Mouse (Mus musculus) heart, postnatal 0 days (tissue): Measurements from ENCODE around the gene Adh4. TPM values are rescaled to one million over a fixed set of nuclear protein-coding genes. Genes with fewer than 3 reads are reported as not detected.

Experiments used
- ATAC-seq: fragments of 200-750 bp; cut with Nextera tagmentation; 2 replicates; pipeline ENCODE4 v1.8.0; 2017; ENCODE audit warnings: low read depth, moderate number of reproducible peaks, moderate library complexity; ENCODE audit not compliant: insufficient read depth
- DNase-seq: peaks from one replicate; pipeline ENCODE4 v3.0.0-alpha.2; 2016; ENCODE audit warnings: low spot score
- H3K27ac ChIP-seq: fragments of 300-500 bp; sonication (generic); 2 replicates; pipeline ENCODE4 v1.5.1; 2014; ENCODE audit warnings: low read depth, mild to moderate bottlenecking
- H3K27me3 ChIP-seq: fragments of 300-500 bp; sonication (generic); 2 replicates; pipeline ENCODE4 v1.6.1; 2014; ENCODE audit warnings: low read length, mixed read lengths; ENCODE audit not compliant: control insufficient read depth, insufficient read depth
- H3K36me3 ChIP-seq: fragments of 300-500 bp; sonication (generic); replicated peaks from 2 replicates; pipeline ENCODE4 v1.6.1; 2014; ENCODE audit warnings: low read length, mixed read lengths; ENCODE audit not compliant: control insufficient read depth, insufficient read depth
- H3K4me1 ChIP-seq: fragments of 300-500 bp; sonication (generic); 2 replicates; pipeline ENCODE4 v1.6.1; 2014; ENCODE audit warnings: antibody characterized with exemption; ENCODE audit not compliant: control insufficient read depth, insufficient read depth
- H3K4me2 ChIP-seq: fragments of 300-500 bp; sonication (generic); 2 replicates; pipeline ENCODE4 v1.6.1; 2014; ENCODE audit warnings: low read depth, mild to moderate bottlenecking, low read length, moderate library complexity
- H3K4me3 ChIP-seq: fragments of 300-500 bp; sonication (generic); 2 replicates; pipeline ENCODE4 v1.5.1; 2014; ENCODE audit warnings: low read depth, low read length
- H3K9ac ChIP-seq: fragments of 300-500 bp; sonication (generic); replicated peaks from 2 replicates; pipeline ENCODE4 v1.6.1; 2014; ENCODE audit warnings: low read depth, low read length, mixed read lengths
- H3K9me3 ChIP-seq: fragments of 300-500 bp; sonication (generic); replicated peaks from 2 replicates; pipeline ENCODE4 v1.6.1; 2016; ENCODE audit warnings: low read length; ENCODE audit not compliant: control insufficient read depth
- CTCF ChIP-seq: IDR thresholded peaks from 2 replicates; pipeline ENCODE4 v1.5.1; 2016; ENCODE audit warnings: antibody characterized with exemption, control low read depth, low read depth
- EP300 ChIP-seq: IDR thresholded peaks from 2 replicates; pipeline ENCODE4 v1.6.1; 2016; ENCODE audit warnings: antibody characterized with exemption, low read depth
- WGBS: fragments of 180-500 bp; shearing (Covaris S2); extraction: QIAGEN DNeasy Blood & Tissue Kit; methylation state at CpG from one replicate; pipeline ENCODE4 v1.1.7; 2014; 5-methylcytosine and 5-hydroxymethylcytosine counted together
- polyA plus RNA-seq: library from polyadenylated mRNA; unstranded; fragments of >200 nt; fragmentation: Nextera tagmentation; extraction: Ambion mirVana; gene quantifications from 2 replicates; pipeline ENCODE4 v1.2.1, GENCODE M21; 2015
- total RNA-seq: library from RNA; depleted of rRNA; stranded (reverse); fragments of >200 nt; gene quantifications from 2 replicates; pipeline ENCODE4 v1.2.3, GENCODE M21; 2014; ENCODE audit warnings: low replicate concordance

Gene Adh4
- total and polyA plus RNA-seq, 2 experiments from 2014 or later: not detected

DNA sequence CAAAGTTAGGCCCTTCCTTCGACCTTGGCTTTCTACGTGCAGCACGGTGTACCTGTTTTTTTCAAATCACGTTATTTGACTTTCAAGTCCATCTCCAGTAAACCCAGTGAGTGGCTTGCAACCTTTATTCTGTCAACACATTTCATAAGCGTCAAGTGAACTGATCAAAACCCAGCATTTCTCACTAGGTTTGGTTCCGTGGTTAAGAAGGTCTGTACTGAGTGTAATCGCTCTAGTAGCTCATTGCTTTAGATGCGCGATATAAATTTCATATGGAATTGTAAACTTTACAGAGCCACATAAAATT, 28.2 kb downstream of the Adh4 start:
- Histone ChIP-seq H3K27me3 (no peaks in the 10 kb centered on the region), H3K4me2 (peak overlapping the region; percentile 82), H3K36me3 (peaks cover 34% of the 10 kb centered on the region), H3K27ac (peak overlapping the region; percentile 95), H3K9me3 (no peaks in the 10 kb centered on the region), H3K4me1 (peaks cover 11% of the 10 kb centered on the region; the same call in 1 of the 2 replicates), H3K9ac (peak overlapping the region; percentile 93), H3K4me3 (peak overlapping the region; percentile 98)
- DNase-seq (peak; percentile 17), ATAC-seq (no peak)
- 3% methylated on average over 9 of the region's 9 CpGs for WGBS
- TF ChIP-seq CTCF: no peak
- no peak for TF ChIP-seq EP300

DNA sequence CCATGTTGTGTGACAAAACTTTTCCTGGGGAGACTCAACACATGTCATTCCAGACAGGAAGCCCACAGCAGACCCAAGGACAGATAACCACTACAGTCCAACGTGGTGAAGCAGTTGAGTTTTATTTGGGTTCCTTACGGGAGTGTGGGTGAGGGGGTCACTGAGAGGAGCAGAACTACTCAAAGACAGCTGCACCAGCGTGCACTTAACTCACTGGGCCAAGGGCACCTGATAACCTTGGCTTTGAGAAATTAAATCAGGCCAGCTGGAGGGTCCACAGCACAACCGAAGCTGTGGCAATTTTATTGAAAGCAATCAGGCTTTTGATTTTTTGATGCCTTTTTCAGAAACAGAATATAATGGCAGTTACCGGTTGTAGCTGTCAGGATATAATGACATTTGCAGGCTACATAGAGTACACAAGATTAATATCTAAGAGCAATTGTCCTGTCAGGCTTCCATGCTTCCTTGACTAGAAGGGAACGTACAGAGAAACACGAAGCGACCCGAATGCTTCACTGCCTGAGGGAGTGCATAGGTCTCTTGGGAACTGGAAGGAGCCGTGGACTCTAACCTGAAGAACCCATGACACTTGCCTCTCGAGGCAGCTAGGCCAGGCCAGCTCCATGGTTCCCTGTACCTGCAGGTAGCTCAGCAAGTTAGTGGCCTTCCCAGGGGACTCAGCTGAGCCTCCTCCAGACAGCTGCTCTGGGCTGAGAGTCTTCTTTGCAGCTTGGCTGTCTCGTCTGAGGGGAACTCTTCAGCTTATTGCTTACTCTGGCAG, 33.0 kb downstream of the Adh4 start:
- ATAC-seq: peak; percentile 36; the same call in 1 of the 2 replicates
- no peak overlapping the region for H3K27ac ChIP-seq
- H3K9me3 ChIP-seq: no peaks in the 10 kb centered on the region
- peaks cover 77% of the 10 kb centered on the region for H3K36me3 ChIP-seq
- H3K4me1 ChIP-seq: peaks cover 11% of the 10 kb centered on the region; the same call in 1 of the 2 replicates
- no peak for DNase-seq
- H3K9ac ChIP-seq: no peak overlapping the region
- H3K4me2 ChIP-seq: no peak overlapping the region
- TF ChIP-seq CTCF (no peak), EP300 (no peak)
- no peak overlapping the region for H3K4me3 ChIP-seq
- 51% methylated on average over 12 of the region's 12 CpGs for WGBS
- no peaks in the 10 kb centered on the region for H3K27me3 ChIP-seq

DNA sequence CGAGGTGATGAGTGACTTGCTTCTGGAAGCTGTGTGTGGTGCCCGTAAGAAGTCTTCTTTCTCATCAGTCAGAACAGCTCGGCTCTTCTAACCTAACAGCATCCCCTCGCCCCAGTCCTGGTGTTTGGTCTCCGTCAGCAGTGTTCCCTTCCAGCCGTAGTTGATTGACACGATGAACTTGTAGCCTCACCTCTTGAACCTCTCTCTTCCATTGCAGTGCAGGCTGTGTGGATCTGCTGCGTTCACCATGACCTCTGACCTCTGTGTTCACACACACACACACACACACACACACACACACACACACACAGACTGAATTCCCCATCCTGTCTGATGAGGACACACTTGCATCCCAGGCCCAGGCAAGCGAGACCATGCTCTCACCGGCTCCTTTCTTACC, 36.9 kb downstream of the Adh4 start:
- Histone ChIP-seq H3K4me3 (no peak overlapping the region), H3K4me1 (0 out of 2 replicates have a peak, but pooled peaks cover 5% of the 10 kb centered on the region), H3K27ac (no peak overlapping the region), H3K9ac (no peak overlapping the region), H3K9me3 (no peaks in the 10 kb centered on the region), H3K4me2 (no peak overlapping the region), H3K36me3 (peaks cover 93% of the 10 kb centered on the region), H3K27me3 (no peaks in the 10 kb centered on the region)
- DNase-seq (no peak), ATAC-seq (no peak)
- 88% methylated on average over 10 of the region's 10 CpGs for WGBS
- TF ChIP-seq EP300: no peak
- TF ChIP-seq CTCF: no peak

DNA sequence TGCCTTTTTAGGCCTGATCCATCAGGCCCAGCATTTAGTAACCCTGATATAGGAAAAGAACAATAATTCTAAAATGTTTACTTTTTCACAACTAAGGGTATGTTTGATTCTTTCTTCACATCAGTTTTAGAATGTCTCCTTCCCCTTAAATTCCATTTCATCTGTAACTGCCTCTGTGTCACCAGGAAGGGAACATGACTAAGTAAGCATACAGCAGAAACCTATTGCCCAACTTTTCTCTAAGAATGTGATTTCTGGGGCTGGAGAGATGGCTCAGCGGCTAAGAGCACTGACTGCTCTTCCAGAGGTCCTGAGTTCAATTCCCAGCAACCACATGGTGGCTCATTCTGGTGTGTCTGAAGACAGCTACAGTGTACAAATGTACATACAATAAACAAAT, 39.0 kb downstream of the Adh4 start:
- Histone ChIP-seq H3K9ac (no peak overlapping the region), H3K27ac (no peak overlapping the region), H3K27me3 (no peaks in the 10 kb centered on the region), H3K36me3 (peaks cover 91% of the 10 kb centered on the region), H3K9me3 (no peaks in the 10 kb centered on the region), H3K4me1 (no peaks in the 10 kb centered on the region), H3K4me3 (no peak overlapping the region), H3K4me2 (no peak overlapping the region)
- ATAC-seq (no peak), DNase-seq (no peak)
- WGBS: 97% methylated on average over 1 of the region's 1 CpGs
- TF ChIP-seq EP300 (no peak), CTCF (no peak)

DNA sequence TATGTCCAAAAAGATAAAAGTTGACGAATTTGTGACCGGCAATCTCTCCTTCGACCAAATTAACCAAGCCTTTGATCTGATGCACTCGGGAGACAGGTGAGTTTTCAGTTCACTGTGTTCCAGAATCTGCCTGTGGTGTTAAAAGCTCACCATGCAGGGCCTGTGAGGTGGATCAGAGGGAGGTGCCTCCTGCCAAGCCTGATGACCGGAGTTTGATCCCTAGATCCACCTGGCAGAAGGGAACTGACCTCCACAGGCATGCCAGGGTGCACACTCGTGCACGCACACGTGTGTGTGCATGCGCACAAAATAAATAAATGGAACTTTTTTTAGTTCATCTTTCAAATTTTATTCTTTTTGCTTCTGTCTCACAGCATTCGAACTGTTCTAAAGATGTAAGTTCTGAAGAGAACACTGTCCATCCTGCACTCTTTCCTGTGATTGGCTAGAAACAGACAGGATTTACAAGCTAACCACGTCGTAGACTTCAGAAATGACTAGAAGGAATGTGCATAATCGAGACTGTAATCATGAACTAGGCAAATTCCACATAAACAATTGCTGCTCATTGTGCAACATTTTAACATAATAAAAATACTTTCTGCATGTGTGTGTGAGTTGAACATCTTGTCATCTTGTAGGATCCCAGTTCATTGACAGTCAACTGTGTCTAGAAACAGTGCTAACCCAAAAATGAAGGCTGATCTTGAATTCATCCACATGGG, 39.6 kb downstream of the Adh4 start:
- Histone ChIP-seq H3K4me1 (no peaks in the 10 kb centered on the region), H3K4me3 (no peak overlapping the region), H3K9ac (no peak overlapping the region), H3K36me3 (peaks cover 91% of the 10 kb centered on the region), H3K27me3 (no peaks in the 10 kb centered on the region), H3K4me2 (no peak overlapping the region), H3K9me3 (no peaks in the 10 kb centered on the region), H3K27ac (no peak overlapping the region)
- ATAC-seq: no peak
- TF ChIP-seq EP300 (no peak), CTCF (no peak)
- DNase-seq: no peak
- WGBS: 89% methylated on average over 13 of the region's 13 CpGs
